Mouse (Mus musculus) E14TG2a.4 (cell line): Measurements from ENCODE around the gene Axin1.

ENCODE experiments used
- CTCF ChIP-seq: conservative IDR thresholded peaks from 2 replicates; pipeline ENCODE4 v1.5.1; 2014; ENCODE audit warnings: low read length
- POU5F1 ChIP-seq: IDR thresholded peaks from 2 replicates; pipeline ENCODE4 v1.6.1; 2014; ENCODE audit warnings: low read length, borderline replicate concordance

DNA sequence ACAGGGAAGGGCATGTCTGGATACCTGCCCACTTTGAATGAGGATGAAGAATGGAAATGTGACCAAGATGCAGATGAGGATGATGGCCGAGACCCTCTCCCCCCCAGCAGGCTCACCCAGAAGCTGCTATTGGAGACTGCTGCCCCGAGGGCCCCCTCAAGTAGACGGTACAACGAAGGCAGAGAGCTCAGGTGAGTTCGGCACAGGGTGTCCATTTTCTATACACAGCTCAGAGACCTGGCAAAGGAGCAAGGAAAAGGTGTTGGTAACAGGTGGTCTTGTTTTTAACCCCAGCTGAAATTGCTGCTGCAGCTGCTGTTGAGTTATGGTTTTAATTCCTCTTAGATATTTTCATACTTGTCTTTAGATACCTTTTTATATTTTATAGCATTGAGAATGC, 4.9 kb downstream of the Axin1 start:
- TF ChIP-seq CTCF, result no peak
- no peak for TF ChIP-seq POU5F1
